Mouse (Mus musculus): ENCODE measurements around the gene Drd4. TPM values are rescaled to one million over a fixed set of nuclear protein-coding genes. Genes with fewer than 3 reads are reported as not detected.

Gene Drd4
- polyA plus RNA-seq, 1 experiment from 2014 or later, result not detected

DNA sequence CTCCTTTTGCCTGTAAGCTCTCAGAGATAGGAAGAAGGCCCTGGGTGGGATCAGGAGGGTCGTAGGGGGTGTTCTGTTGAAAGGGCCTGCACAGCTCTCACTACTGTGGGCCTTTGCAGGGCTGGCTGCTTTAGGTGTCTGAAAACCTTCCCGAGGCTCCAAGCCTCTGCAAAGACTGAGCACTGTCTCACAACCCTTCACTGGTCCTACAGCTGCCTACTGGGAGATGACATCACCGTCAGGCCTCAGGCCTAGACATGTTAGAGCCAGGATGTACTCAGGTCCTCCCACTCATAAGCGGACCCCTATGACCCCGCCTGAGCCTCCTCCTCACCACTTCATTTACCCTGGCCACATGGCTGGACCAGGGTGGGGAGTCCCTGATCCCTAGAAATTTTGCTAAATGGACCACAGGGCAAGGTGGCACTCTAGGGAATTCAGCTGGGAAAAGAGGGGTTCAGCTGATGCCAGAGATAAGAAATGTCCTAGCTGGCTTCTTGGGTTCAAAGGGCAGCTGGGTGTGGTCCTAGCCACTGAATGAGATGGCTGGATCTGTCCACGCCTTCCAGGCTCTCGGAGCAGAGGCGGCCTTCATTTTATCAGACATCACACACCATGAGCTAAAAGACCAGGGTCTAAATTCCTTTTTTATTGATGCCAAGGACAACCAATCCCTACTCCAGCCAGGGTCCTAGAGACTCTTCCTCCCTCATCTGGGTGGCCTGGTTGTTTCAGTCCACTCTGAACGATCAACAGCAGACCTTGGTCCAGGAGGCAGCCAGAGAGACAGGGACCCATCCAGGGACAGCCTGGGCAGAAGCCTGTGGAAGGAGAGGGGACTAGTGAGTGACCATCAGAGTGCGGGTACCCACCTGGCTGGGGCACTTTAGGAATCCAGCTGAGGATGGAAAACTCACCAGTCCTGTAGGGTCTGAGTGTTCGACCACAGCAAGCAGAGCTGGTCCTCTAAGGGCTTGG, 13.8 kb upstream of the Drd4 start:
- peaks cover 17% of the 10 kb centered on the region; the same call in 1 of the 2 replicates for H3K27me3 ChIP-seq (ENCODE audit: control insufficient read depth, insufficient read depth, low read length)
- peaks cover 2 to 12% of the 10 kb centered on the region in 2 experiments; a peak in 3 of 4 replicates for H3K4me1 ChIP-seq (ENCODE audit: control insufficient read depth in 2 of 2, insufficient read depth in 2 of 2, low read length in 2 of 2)
- no peak overlapping the region for H3K27ac ChIP-seq (replicated peaks in 1 of 2; ENCODE audit: control insufficient read depth in 1 of 2, insufficient read depth in 1 of 2, low read depth in 2 of 2, low read length in 2 of 2)
- H3K4me2 ChIP-seq (ENCODE audit: low read length), result peak overlapping the region; percentile 98
- 77% methylated on average over 11 of the region's 11 CpGs for WGBS
- H3K36me3 ChIP-seq (ENCODE audit: control insufficient read depth, insufficient read depth, low read length), result no peaks in the 10 kb centered on the region
- H3K9me3 ChIP-seq (ENCODE audit: control insufficient read depth, low read length), result no peaks in the 10 kb centered on the region
- H3K9ac ChIP-seq (ENCODE audit: low read length), result no peak overlapping the region
- no peak overlapping the region; a peak in 1 of 4 replicates for H3K4me3 ChIP-seq (ENCODE audit: control insufficient read depth in 1 of 2, insufficient read depth in 1 of 2, low read depth in 1 of 2, low read length in 2 of 2)
- no peak for ATAC-seq (ENCODE audit: insufficient number of reproducible peaks, insufficient read depth, low FRiP score, low read depth)

- H3K9me3 ChIP-seq (ENCODE audit: control insufficient read depth, low read length), result no peaks in the 10 kb centered on the region
- H3K9ac ChIP-seq (ENCODE audit: low read length), result peak within 1 kb of the TSS; percentile 57
- WGBS, result 3% methylated on average over 46 of the region's 46 CpGs
- peaks cover 2 to 12% of the 10 kb centered on the region in 2 experiments; a peak in 3 of 4 replicates for H3K4me1 ChIP-seq (ENCODE audit: control insufficient read depth in 2 of 2, insufficient read depth in 2 of 2, low read length in 2 of 2)
- H3K36me3 ChIP-seq (ENCODE audit: control insufficient read depth, insufficient read depth, low read length), result no peaks in the 10 kb centered on the region
- ATAC-seq (ENCODE audit: insufficient number of reproducible peaks, insufficient read depth, low FRiP score, low read depth), result peak; percentile 41
- H3K27me3 ChIP-seq (ENCODE audit: control insufficient read depth, insufficient read depth, low read length), result peaks cover 17% of the 10 kb centered on the region; the same call in 1 of the 2 replicates
- no peak within 1 kb of the TSS for H3K27ac ChIP-seq (replicated peaks in 1 of 2; ENCODE audit: control insufficient read depth in 1 of 2, insufficient read depth in 1 of 2, low read depth in 2 of 2, low read length in 2 of 2)
- peak within 1 kb of the TSS; percentile 42 to 47 for H3K4me3 ChIP-seq (ENCODE audit: control insufficient read depth in 1 of 2, insufficient read depth in 1 of 2, low read depth in 1 of 2, low read length in 2 of 2)
- peak within 1 kb of the TSS; percentile 98 for H3K4me2 ChIP-seq (ENCODE audit: low read length)
Observed at GRCm38 (mm10) chr7:141278766-141279590, 12.8 kb upstream of the Drd4 start, which contains the start of gene Sct. Sct (minus strand) TSS chr7:141279133.

- Histone ChIP-seq H3K4me1 (ENCODE audit: control insufficient read depth in 2 of 2, insufficient read depth in 2 of 2, low read length in 2 of 2) (peaks cover 2 to 12% of the 10 kb centered on the region in 2 experiments; a peak in 3 of 4 replicates), H3K4me2 (ENCODE audit: low read length) (no peak overlapping the region), H3K36me3 (ENCODE audit: control insufficient read depth, insufficient read depth, low read length) (no peaks in the 10 kb centered on the region), H3K9me3 (ENCODE audit: control insufficient read depth, low read length) (no peaks in the 10 kb centered on the region), H3K27me3 (ENCODE audit: control insufficient read depth, insufficient read depth, low read length) (peaks cover 17% of the 10 kb centered on the region; the same call in 1 of the 2 replicates), H3K4me3 (ENCODE audit: control insufficient read depth in 1 of 2, insufficient read depth in 1 of 2, low read depth in 1 of 2, low read length in 2 of 2) (no peak overlapping the region), H3K9ac (ENCODE audit: low read length) (no peak overlapping the region), H3K27ac (replicated peaks in 1 of 2; ENCODE audit: control insufficient read depth in 1 of 2, insufficient read depth in 1 of 2, low read depth in 2 of 2, low read length in 2 of 2) (no peak overlapping the region)
- WGBS, result 80% methylated on average over 6 of the region's 6 CpGs
- ATAC-seq (ENCODE audit: insufficient number of reproducible peaks, insufficient read depth, low FRiP score, low read depth), result no peak
Observed at GRCm38 (mm10) chr7:141281442-141281841, 10.4 kb upstream of the Drd4 start.

DNA sequence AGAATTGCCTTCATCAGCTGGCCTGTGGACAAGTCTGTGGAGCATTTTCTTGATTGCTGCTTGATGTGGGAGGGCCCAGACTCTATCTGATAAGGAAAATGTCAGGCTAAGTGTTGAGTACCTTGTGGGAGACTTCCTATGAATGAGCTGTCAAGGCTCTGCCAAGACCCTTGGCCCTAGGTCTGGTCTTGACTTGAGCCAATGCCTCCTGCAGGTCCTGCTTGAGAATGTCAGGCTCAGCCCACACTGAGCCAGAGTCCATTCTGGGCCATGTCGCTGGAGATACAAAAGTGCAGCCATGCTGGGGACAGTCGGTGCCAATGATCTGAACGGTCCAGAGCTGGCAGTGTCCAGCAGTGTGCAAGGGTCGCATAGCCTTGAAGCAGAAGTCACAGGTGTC, 9.1 kb upstream of the Drd4 start:
- Histone ChIP-seq H3K4me3 (ENCODE audit: control insufficient read depth in 1 of 2, insufficient read depth in 1 of 2, low read depth in 1 of 2, low read length in 2 of 2) (no peak overlapping the region), H3K4me1 (ENCODE audit: control insufficient read depth in 2 of 2, insufficient read depth in 2 of 2, low read length in 2 of 2) (peaks cover 2 to 12% of the 10 kb centered on the region in 2 experiments; a peak in 3 of 4 replicates), H3K4me2 (ENCODE audit: low read length) (no peak overlapping the region), H3K9me3 (ENCODE audit: control insufficient read depth, low read length) (no peaks in the 10 kb centered on the region), H3K27ac (replicated peaks in 1 of 2; ENCODE audit: control insufficient read depth in 1 of 2, insufficient read depth in 1 of 2, low read depth in 2 of 2, low read length in 2 of 2) (no peak overlapping the region), H3K27me3 (ENCODE audit: control insufficient read depth, insufficient read depth, low read length) (peaks cover 17% of the 10 kb centered on the region; the same call in 1 of the 2 replicates), H3K36me3 (ENCODE audit: control insufficient read depth, insufficient read depth, low read length) (no peaks in the 10 kb centered on the region), H3K9ac (ENCODE audit: low read length) (no peak overlapping the region)
- no peak for ATAC-seq (ENCODE audit: insufficient number of reproducible peaks, insufficient read depth, low FRiP score, low read depth)
- 78% methylated on average over 4 of the region's 4 CpGs for WGBS

- peaks cover 36% of the 10 kb centered on the region for H3K27me3 ChIP-seq (ENCODE audit: control insufficient read depth, insufficient read depth, low read length)
- ATAC-seq (ENCODE audit: insufficient number of reproducible peaks, insufficient read depth, low FRiP score, low read depth), result no peak
- H3K9ac ChIP-seq (ENCODE audit: low read length), result no peak overlapping the region
- H3K4me1 ChIP-seq (ENCODE audit: control insufficient read depth in 2 of 2, insufficient read depth in 2 of 2, low read length in 2 of 2), result peaks cover 0 to 5% of the 10 kb centered on the region in 2 experiments; a peak in 2 of 4 replicates
- no peak overlapping the region for H3K27ac ChIP-seq (replicated peaks in 1 of 2; ENCODE audit: control insufficient read depth in 1 of 2, insufficient read depth in 1 of 2, low read depth in 2 of 2, low read length in 2 of 2)
- no peaks in the 10 kb centered on the region for H3K9me3 ChIP-seq (ENCODE audit: control insufficient read depth, low read length)
- H3K4me3 ChIP-seq (ENCODE audit: control insufficient read depth in 1 of 2, insufficient read depth in 1 of 2, low read depth in 1 of 2, low read length in 2 of 2), result no peak overlapping the region
- no peaks in the 10 kb centered on the region for H3K36me3 ChIP-seq (ENCODE audit: control insufficient read depth, insufficient read depth, low read length)
- 61% methylated on average over 3 of the region's 3 CpGs for WGBS
- no peak overlapping the region for H3K4me2 ChIP-seq (ENCODE audit: low read length)
Observed at GRCm38 (mm10) chr7:141288042-141288441, 3.8 kb upstream of the Drd4 start.

DNA sequence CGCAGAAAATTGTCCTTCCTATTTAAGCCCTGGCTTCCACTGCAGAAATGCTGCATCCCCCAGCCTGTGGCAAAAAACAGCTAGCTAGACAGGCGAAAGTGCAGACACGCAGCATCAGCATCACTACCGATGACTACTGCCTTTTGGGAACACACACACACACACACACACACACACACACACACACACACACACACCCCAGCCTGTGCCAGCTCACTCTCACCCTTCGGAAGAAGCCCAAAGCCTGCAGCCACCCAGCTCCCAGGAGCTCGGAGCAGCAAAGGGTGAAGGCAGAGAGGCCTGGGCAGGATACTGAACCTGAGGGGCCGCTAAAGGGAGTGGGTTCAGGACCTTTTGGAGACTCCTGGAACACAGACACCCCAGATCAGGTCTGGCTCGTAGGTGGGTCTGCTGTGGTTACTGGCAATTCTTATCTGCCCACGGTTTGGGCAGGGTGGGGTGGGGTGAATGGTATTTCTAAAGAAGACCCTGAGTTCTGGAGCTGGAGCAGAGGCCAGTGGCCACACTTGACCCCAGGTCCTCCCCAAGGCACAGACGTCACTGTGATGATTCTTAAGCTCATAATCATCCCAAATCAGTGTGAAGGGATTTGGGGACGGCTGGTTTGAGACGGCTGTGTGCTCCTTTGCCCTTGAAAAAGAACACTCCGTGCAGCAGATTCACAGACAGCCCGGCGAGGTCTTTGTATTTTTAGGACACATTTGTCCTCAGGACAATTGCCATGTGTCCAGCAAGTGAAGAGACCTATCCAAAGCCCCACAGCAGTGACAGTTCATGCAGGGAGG, 980 bp downstream of the Drd4 start:
- Histone ChIP-seq H3K4me2 (ENCODE audit: low read length) (peak overlapping the region; percentile 75), H3K9me3 (ENCODE audit: control insufficient read depth, low read length) (no peaks in the 10 kb centered on the region), H3K4me1 (ENCODE audit: control insufficient read depth in 2 of 2, insufficient read depth in 2 of 2, low read length in 2 of 2) (peaks cover 4 to 22% of the 10 kb centered on the region in 2 experiments; a peak in 3 of 4 replicates), H3K4me3 (ENCODE audit: control insufficient read depth in 1 of 2, insufficient read depth in 1 of 2, low read depth in 1 of 2, low read length in 2 of 2) (peak overlapping the region in 1 of 2 experiments; percentile 39; a peak in 2 of 4 replicates), H3K27me3 (ENCODE audit: control insufficient read depth, insufficient read depth, low read length) (peaks cover 63% of the 10 kb centered on the region), H3K9ac (ENCODE audit: low read length) (no peak overlapping the region), H3K36me3 (ENCODE audit: control insufficient read depth, insufficient read depth, low read length) (peaks cover 9% of the 10 kb centered on the region), H3K27ac (replicated peaks in 1 of 2; ENCODE audit: control insufficient read depth in 1 of 2, insufficient read depth in 1 of 2, low read depth in 2 of 2, low read length in 2 of 2) (no peak overlapping the region)
- no peak for ATAC-seq (ENCODE audit: insufficient number of reproducible peaks, insufficient read depth, low FRiP score, low read depth)
- 40% methylated on average over 15 of the region's 15 CpGs for WGBS
